Mouse (Mus musculus) hindbrain, embryonic 10.5 days (tissue): ENCODE results near the gene Mpdu1. TPM values are rescaled to one million over a fixed set of nuclear protein-coding genes. Genes with fewer than 3 reads are reported as not detected.
"Not testable (repeated sequence)": the region's sequence is repeated elsewhere in the genome, so short reads cannot be mapped to it uniquely, and the experiment has no call there.

Experiments used
- DNase-seq: peaks from one replicate; pipeline ENCODE4 v3.0.0-alpha.2; 2017; ENCODE audit warnings: low spot score
- H3K27ac ChIP-seq: fragments of 300-500 bp; sonication (generic); 2 replicates; pipeline ENCODE4 v1.5.1; 2016; ENCODE audit warnings: mild to moderate bottlenecking, moderate library complexity
- H3K27me3 ChIP-seq: fragments of 300-500 bp; sonication (generic); 2 replicates; pipeline ENCODE4 v1.6.1; 2016; ENCODE audit warnings: mild to moderate bottlenecking; ENCODE audit not compliant: poor library complexity, insufficient read depth, severe bottlenecking
- H3K36me3 ChIP-seq: fragments of 300-500 bp; sonication (generic); 2 replicates; pipeline ENCODE4 v1.6.1; 2016; ENCODE audit warnings: mild to moderate bottlenecking, moderate library complexity
- H3K4me1 ChIP-seq: fragments of 300-500 bp; sonication (generic); replicated peaks from 2 replicates; pipeline ENCODE4 v1.6.1; 2016; ENCODE audit warnings: mild to moderate bottlenecking
- H3K4me3 ChIP-seq: fragments of 300-500 bp; sonication (generic); 2 replicates; pipeline ENCODE4 v1.5.1; 2016; ENCODE audit warnings: mild to moderate bottlenecking, moderate library complexity
- H3K9me3 ChIP-seq: fragments of 300-500 bp; sonication (generic); 2 replicates; pipeline ENCODE4 v1.6.1; 2016; ENCODE audit warnings: mild to moderate bottlenecking, moderate library complexity
- WGBS: fragments of 180-500 bp; shearing (Covaris S2); methylation state at CpG from one replicate; pipeline ENCODE4 v1.1.7; 2016; 5-methylcytosine and 5-hydroxymethylcytosine counted together
- polyA plus RNA-seq: library from polyadenylated mRNA; unstranded; fragments of >200 nt; fragmentation: Nextera tagmentation; extraction: Ambion mirVana; gene quantifications from 2 replicates; pipeline ENCODE4 v1.2.1, GENCODE M21; 2016

The Mpdu1 gene
- polyA plus RNA-seq: 80.6 and 88.3 TPM in 2 replicates

- no peaks in the 10 kb centered on the region for H3K9me3 ChIP-seq
- H3K36me3 ChIP-seq: peaks cover 69% of the 10 kb centered on the region
- under 1% methylated on average over 48 of the region's 48 CpGs for WGBS
- H3K4me3 ChIP-seq: peak within 1 kb of the TSS; percentile 60
- H3K27me3 ChIP-seq: no peaks in the 10 kb centered on the region
- peak; percentile 97 for DNase-seq
- H3K4me1 ChIP-seq: peaks cover 29% of the 10 kb centered on the region
- peak within 1 kb of the TSS; percentile 95 for H3K27ac ChIP-seq
These were observed at the start of gene Mpdu1 for GRCm38 (mm10) chr11:69662213-69662966. Gene Mpdu1 (minus strand): TSS chr11:69662642.

- no peak for DNase-seq
These were observed 48.6 kb upstream of the Mpdu1 start for GRCm38 (mm10) chr11:69711082-69711481.

GRCm38 (mm10) chr11:69710470-69710869 is 48.0 kb upstream of the Mpdu1 start:
- peaks cover 32% of the 10 kb centered on the region for H3K4me1 ChIP-seq
- WGBS: 75% methylated on average over 3 of the region's 3 CpGs
- no peak overlapping the region for H3K27ac ChIP-seq
- no peak overlapping the region for H3K4me3 ChIP-seq
- H3K9me3 ChIP-seq: no peaks in the 10 kb centered on the region
- H3K27me3 ChIP-seq: no peaks in the 10 kb centered on the region
- no peak for DNase-seq
- no peaks in the 10 kb centered on the region for H3K36me3 ChIP-seq

More at GRCm38 (mm10) chr11:69711082-69711481, 48.6 kb upstream of the Mpdu1 start:
- Histone ChIP-seq H3K36me3 (no peaks in the 10 kb centered on the region), H3K9me3 (no peaks in the 10 kb centered on the region), H3K4me1 (peaks cover 37% of the 10 kb centered on the region), H3K27ac (no peak overlapping the region), H3K4me3 (no peak overlapping the region), H3K27me3 (no peaks in the 10 kb centered on the region)
- WGBS: 80% methylated on average over 2 of the region's 2 CpGs

- 56% methylated on average over 11 of the region's 11 CpGs for WGBS
- Histone ChIP-seq H3K4me1 (peaks cover 29% of the 10 kb centered on the region), H3K27ac (peak overlapping the region; percentile 68), H3K4me3 (no peak overlapping the region), H3K27me3 (no peaks in the 10 kb centered on the region), H3K9me3 (no peaks in the 10 kb centered on the region), H3K36me3 (no peaks in the 10 kb centered on the region)
- peak; percentile 9 for DNase-seq
These were observed 47.4 kb upstream of the Mpdu1 start for GRCm38 (mm10) chr11:69709554-69710446.

GRCm38 (mm10) chr11:69708614-69709265 is 46.3 kb upstream of the Mpdu1 start:
- no peaks in the 10 kb centered on the region for H3K36me3 ChIP-seq
- peaks cover 29% of the 10 kb centered on the region for H3K4me1 ChIP-seq
- H3K27me3 ChIP-seq: no peaks in the 10 kb centered on the region
- DNase-seq: no peak
- no peak overlapping the region for H3K27ac ChIP-seq
- H3K4me3 ChIP-seq: no peak overlapping the region
- no peaks in the 10 kb centered on the region for H3K9me3 ChIP-seq
- 71% methylated on average over 3 of the region's 3 CpGs for WGBS

GRCm38 (mm10) chr11:69707873-69708381 is 45.5 kb upstream of the Mpdu1 start:
- Histone ChIP-seq H3K27ac (no peak overlapping the region), H3K4me1 (peaks cover 22% of the 10 kb centered on the region), H3K9me3 (no peaks in the 10 kb centered on the region), H3K36me3 (no peaks in the 10 kb centered on the region), H3K4me3 (no peak overlapping the region), H3K27me3 (no peaks in the 10 kb centered on the region)
- DNase-seq: no peak
- 87% methylated on average over 4 of the region's 4 CpGs for WGBS

- no peak overlapping the region for H3K4me3 ChIP-seq
- no peaks in the 10 kb centered on the region for H3K9me3 ChIP-seq
- peaks cover 22% of the 10 kb centered on the region for H3K4me1 ChIP-seq
- no peaks in the 10 kb centered on the region for H3K36me3 ChIP-seq
- H3K27me3 ChIP-seq: no peaks in the 10 kb centered on the region
- H3K27ac ChIP-seq: no peak overlapping the region
- no peak for DNase-seq
- 91% methylated on average over 4 of the region's 4 CpGs for WGBS
These were observed 45.0 kb upstream of the Mpdu1 start for GRCm38 (mm10) chr11:69707480-69707847.

- Histone ChIP-seq H3K36me3 (no peaks in the 10 kb centered on the region), H3K27ac (no peak overlapping the region), H3K4me3 (no peak overlapping the region), H3K9me3 (no peaks in the 10 kb centered on the region), H3K27me3 (no peaks in the 10 kb centered on the region), H3K4me1 (peaks cover 22% of the 10 kb centered on the region)
- DNase-seq: no peak
- 48% methylated on average over 6 of the region's 6 CpGs for WGBS
These were observed 44.5 kb upstream of the Mpdu1 start for GRCm38 (mm10) chr11:69706775-69707479.

- WGBS: 49% methylated on average over 2 of the region's 2 CpGs
- no peaks in the 10 kb centered on the region for H3K27me3 ChIP-seq
- H3K27ac ChIP-seq: no peak overlapping the region
- no peaks in the 10 kb centered on the region for H3K9me3 ChIP-seq
- no peak for DNase-seq
- no peaks in the 10 kb centered on the region for H3K36me3 ChIP-seq
- no peak overlapping the region for H3K4me3 ChIP-seq
- peaks cover 18% of the 10 kb centered on the region for H3K4me1 ChIP-seq
These were observed 42.2 kb upstream of the Mpdu1 start for GRCm38 (mm10) chr11:69704613-69705010.

GRCm38 (mm10) chr11:69703814-69704612 is 41.6 kb upstream of the Mpdu1 start:
- no peak overlapping the region for H3K27ac ChIP-seq
- no peak for DNase-seq
- H3K4me3 ChIP-seq: no peak overlapping the region
- H3K4me1 ChIP-seq: peaks cover 12% of the 10 kb centered on the region
- H3K9me3 ChIP-seq: no peaks in the 10 kb centered on the region
- WGBS: 68% methylated on average over 8 of the region's 8 CpGs
- no peaks in the 10 kb centered on the region for H3K36me3 ChIP-seq
- H3K27me3 ChIP-seq: no peaks in the 10 kb centered on the region

GRCm38 (mm10) chr11:69703381-69703780 is 40.9 kb upstream of the Mpdu1 start:
- WGBS: 75% methylated on average over 3 of the region's 3 CpGs
- not testable (repeated sequence) for H3K9me3 ChIP-seq

More at GRCm38 (mm10) chr11:69703381-69703780, 40.9 kb upstream of the Mpdu1 start:
- H3K27me3 ChIP-seq, H3K4me3 ChIP-seq, H3K4me1 ChIP-seq, H3K27ac ChIP-seq, DNase-seq, H3K36me3 ChIP-seq: not testable (repeated sequence)
